16 mouse cellular contexts compared by ENCODE assay signal in genomic region chr3:34974371-34974770, GRCm38 (mm10).
"Had no signal": no experiment of that assay in that cellular context is flagged by ENCODE, and none has a peak within 500 bp of the region (broad histone marks: within the 10 kb centered on the region; RNA-seq: fewer than 3 reads in every experiment).

No protein-coding gene starts in this region.

- H3K36me3 ChIP-seq: limb, embryonic 15.5 days; liver, embryonic 12.5 days; midbrain, embryonic 12.5 days; neural tube, embryonic 13.5 days had no signal

- H3K9ac ChIP-seq: limb, embryonic 15.5 days; liver, embryonic 12.5 days; lung, embryonic 14.5 days; midbrain, embryonic 12.5 days; neural tube, embryonic 13.5 days had no signal

- H3K4me1 ChIP-seq: limb, embryonic 15.5 days; liver, embryonic 12.5 days; midbrain, embryonic 12.5 days; neural tube, embryonic 13.5 days had no signal

- H3K4me2 ChIP-seq: limb, embryonic 15.5 days; liver, embryonic 12.5 days; lung, embryonic 14.5 days; midbrain, embryonic 12.5 days; neural tube, embryonic 13.5 days had no signal

- ATAC-seq: liver, embryonic 12.5 days had no signal

- H3K27me3 ChIP-seq: limb, embryonic 15.5 days; liver, embryonic 12.5 days; midbrain, embryonic 12.5 days; neural tube, embryonic 13.5 days had no signal

- H3K27ac ChIP-seq: kidney, postnatal 0 days; limb, embryonic 15.5 days; liver, embryonic 12.5 days; midbrain, embryonic 12.5 days; neural tube, embryonic 13.5 days had no signal

- H3K4me3 ChIP-seq: limb, embryonic 15.5 days; liver, embryonic 12.5 days; midbrain, embryonic 12.5 days; neural tube, embryonic 13.5 days had no signal

- H3K9me3 ChIP-seq: limb, embryonic 15.5 days; liver, embryonic 12.5 days; midbrain, embryonic 12.5 days; neural tube, embryonic 13.5 days had no signal

- DNase-seq: kidney, postnatal 36 days; layer of hippocampus, adult 9-11 months; layer of hippocampus, postnatal 36 days; lung, embryonic 14.5 days; lung, postnatal 10 days; lung, postnatal 4 days; retina, postnatal 1 day; right cerebral cortex, postnatal 4 days; spleen, adult 18-20 months; thymus, adult 2 months; thymus, postnatal 25 days had no signal
